Mouse (Mus musculus) myocyte (in vitro differentiated cells): ENCODE measurements around the gene Mrpl35. TPM values are rescaled to one million over a fixed set of nuclear protein-coding genes. Genes with fewer than 3 reads are reported as not detected.

Experiments used
- H3K27me3 ChIP-seq: one replicate; pipeline ENCODE4 v1.6.1; 2011; ENCODE audit not compliant: control insufficient read depth, insufficient read depth, insufficient read length
- H3K36me3 ChIP-seq: one replicate; pipeline ENCODE4 v1.6.1; 2011; ENCODE audit not compliant: control insufficient read depth, insufficient read depth
- H3K4me2 ChIP-seq: one replicate; pipeline ENCODE4 v1.6.1; 2011; ENCODE audit warnings: low read depth, control low read depth
- H3K4me3 ChIP-seq: one replicate; pipeline ENCODE4 v1.5.1; 2011; ENCODE audit warnings: mild to moderate bottlenecking, control low read depth, moderate library complexity
- H3K79me2 ChIP-seq: one replicate; pipeline ENCODE4 v1.6.1; 2011; ENCODE audit not compliant: control insufficient read depth, insufficient read depth
- H3ac ChIP-seq: one replicate; pipeline ENCODE4 v1.6.1; 2011; ENCODE audit not compliant: control insufficient read depth, insufficient read length
- CEBPB ChIP-seq: IDR thresholded peaks from 2 replicates; pipeline ENCODE4 v1.6.1; 2011; ENCODE audit warnings: mild to moderate bottlenecking, moderate library complexity; ENCODE audit not compliant: poor library complexity, insufficient read depth, severe bottlenecking
- E2F4 ChIP-seq: IDR thresholded peaks from one replicate; pipeline ENCODE4 v1.6.1; 2011; ENCODE audit warnings: mild to moderate bottlenecking, control low read depth, moderate library complexity; ENCODE audit not compliant: insufficient read depth
- MAX ChIP-seq: IDR thresholded peaks from one replicate; pipeline ENCODE4 v1.6.1; 2011; ENCODE audit warnings: low read depth, mild to moderate bottlenecking, control low read depth
- MYOD1 ChIP-seq, 3 experiments: IDR thresholded peaks; one replicate each; pipeline ENCODE4 v1.6.1; 2011; ENCODE audit warnings: control low read depth in 2 of 3, low read depth in 2 of 3, mild to moderate bottlenecking in 2 of 3, moderate library complexity in 1 of 3; ENCODE audit not compliant: insufficient read length in 2 of 3, control insufficient read depth in 1 of 3
- MYOG ChIP-seq, 3 experiments: IDR thresholded peaks; one replicate each; pipeline ENCODE4 v1.6.1; 2011; ENCODE audit warnings: control low read depth in 2 of 3, low read depth in 2 of 3, mild to moderate bottlenecking in 2 of 3; ENCODE audit not compliant: insufficient read length in 2 of 3, control insufficient read depth in 1 of 3, insufficient read depth in 1 of 3
- POLR2A ChIP-seq: IDR thresholded peaks from one replicate; pipeline ENCODE4 v1.6.1; 2011; ENCODE audit warnings: low read depth, mild to moderate bottlenecking, control low read depth, moderate library complexity; ENCODE audit not compliant: insufficient read length
- POLR2AphosphoS2 ChIP-seq: IDR thresholded peaks from one replicate; pipeline ENCODE4 v1.6.1; 2011; ENCODE audit warnings: low read depth, control low read depth; ENCODE audit not compliant: insufficient read length
- REST ChIP-seq: IDR thresholded peaks from one replicate; pipeline ENCODE4 v1.6.1; 2011; ENCODE audit warnings: mild to moderate bottlenecking, control low read depth, moderate library complexity; ENCODE audit not compliant: insufficient read depth, insufficient read length
- SRF ChIP-seq: IDR thresholded peaks from one replicate; pipeline ENCODE4 v1.6.1; 2011; ENCODE audit warnings: low read depth; ENCODE audit not compliant: control insufficient read depth, insufficient read length
- TCF12 ChIP-seq: IDR thresholded peaks from one replicate; pipeline ENCODE4 v1.6.1; 2011; ENCODE audit warnings: mild to moderate bottlenecking, control low read depth; ENCODE audit not compliant: poor library complexity, insufficient read depth, severe bottlenecking
- TCF3 ChIP-seq: IDR thresholded peaks from one replicate; pipeline ENCODE4 v1.6.1; 2011; ENCODE audit warnings: low read depth, control low read depth; ENCODE audit not compliant: insufficient read length
- USF1 ChIP-seq: IDR thresholded peaks from one replicate; pipeline ENCODE4 v1.6.1; 2011; ENCODE audit warnings: low read depth, mild to moderate bottlenecking, control low read depth, moderate library complexity
- polyA plus RNA-seq: library from polyadenylated mRNA; unstranded; fragments of >200 nt; fragmentation: generic; extraction: Trizol; gene quantifications from one replicate; pipeline ENCODE4 v1.2.1, GENCODE M21; 2012; ENCODE audit warnings: missing spikeins

Mrpl35 gene
- polyA plus RNA-seq, 1 experiment: 17.4 TPM

DNA sequence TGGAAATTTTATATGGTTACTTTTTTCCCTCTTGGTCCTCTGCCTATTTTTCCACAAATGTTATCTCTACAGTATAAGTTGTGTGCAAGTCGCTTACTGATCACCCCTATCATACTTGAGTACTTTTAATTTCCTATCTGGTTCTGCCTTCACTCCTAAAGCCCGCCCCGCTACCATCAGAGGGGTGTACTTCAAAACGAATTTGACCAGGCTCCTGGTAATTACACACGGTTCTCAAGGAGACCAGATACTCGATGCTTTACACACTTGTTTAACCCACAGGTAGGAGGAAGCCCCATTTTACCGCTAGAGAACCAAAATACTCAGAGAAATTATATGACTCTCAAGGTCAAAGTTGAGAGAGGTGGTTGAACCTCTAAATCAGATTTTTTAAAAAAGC lies 3.7 kb downstream of the Mrpl35 start:
- Histone ChIP-seq H3K36me3 (no peaks in the 10 kb centered on the region), H3K4me2 (peak overlapping the region; percentile 75), H3ac (peak overlapping the region; percentile 20), H3K27me3 (no peaks in the 10 kb centered on the region), H3K4me3 (peak overlapping the region; percentile 53), H3K79me2 (peaks cover 11% of the 10 kb centered on the region)
- no peak for TF ChIP-seq SRF

DNA sequence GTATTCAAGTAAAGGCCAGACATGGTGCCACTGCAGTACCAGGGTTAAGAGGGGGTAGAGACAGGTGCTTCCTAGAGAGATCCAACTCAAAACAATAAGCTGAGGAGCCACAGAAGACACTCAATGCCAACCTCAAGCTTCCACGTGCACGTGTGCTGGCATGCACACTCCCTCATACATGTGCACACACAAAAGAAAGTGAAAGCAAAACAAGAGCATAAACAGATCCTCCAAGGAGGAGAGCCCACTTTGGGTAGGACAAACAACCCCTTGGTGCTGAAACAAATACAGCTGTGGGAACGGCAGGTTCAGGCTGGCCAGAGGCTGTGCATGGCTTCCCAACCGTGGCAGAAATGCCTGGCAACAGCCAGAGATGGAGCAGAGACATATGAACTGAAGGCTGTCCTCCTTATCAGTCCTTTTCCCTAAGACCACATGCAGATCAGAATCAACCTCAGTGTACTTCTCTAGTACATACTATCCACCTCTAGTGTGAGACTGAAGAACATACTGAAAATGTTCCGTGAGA lies 6.9 kb downstream of the Mrpl35 start:
- Histone ChIP-seq H3K4me2 (no peak overlapping the region), H3K79me2 (peaks cover 11% of the 10 kb centered on the region), H3ac (no peak overlapping the region), H3K36me3 (peaks cover 8% of the 10 kb centered on the region), H3K4me3 (no peak overlapping the region), H3K27me3 (no peaks in the 10 kb centered on the region)
- TF ChIP-seq CEBPB (no peak), POLR2AphosphoS2 (no peak), REST (no peak), MYOG (IDR thresholded peaks at IDR 0.05; ENCODE audit: control insufficient read depth in 1 of 3, insufficient read depth in 1 of 3, insufficient read length in 2 of 3, low read depth in 2 of 3) (no peak)

DNA sequence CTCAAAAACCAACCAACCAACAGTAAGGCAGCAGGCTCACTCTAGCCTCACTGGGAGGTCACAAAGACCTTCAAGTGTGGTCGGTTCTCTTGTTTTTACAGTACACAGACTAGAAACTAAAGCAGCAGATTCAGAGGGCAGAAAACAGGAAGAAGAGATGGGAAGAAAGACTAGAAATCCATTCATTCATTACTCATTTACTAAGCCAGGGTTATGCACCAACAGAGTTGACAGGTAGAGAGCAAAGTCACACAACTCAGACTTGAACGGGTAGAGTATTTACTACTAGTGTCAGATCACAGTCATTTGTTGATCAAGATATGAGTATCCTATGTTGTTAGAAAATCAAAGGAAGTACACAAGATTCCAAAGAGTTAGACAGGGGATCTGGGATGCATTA lies 13.9 kb downstream of the Mrpl35 start:
- Histone ChIP-seq H3K36me3 (peaks cover 15% of the 10 kb centered on the region), H3K4me3 (no peak overlapping the region), H3ac (no peak overlapping the region), H3K79me2 (no peaks in the 10 kb centered on the region), H3K4me2 (no peak overlapping the region), H3K27me3 (no peaks in the 10 kb centered on the region)
- no peak for TF ChIP-seq TCF12
- TF ChIP-seq REST: no peak
- no peak for TF ChIP-seq POLR2A
- TF ChIP-seq USF1: no peak
- no peak for TF ChIP-seq POLR2AphosphoS2
- TF ChIP-seq CEBPB: no peak
- TF ChIP-seq SRF: no peak
- no peak for TF ChIP-seq MYOG (IDR thresholded peaks at IDR 0.05; ENCODE audit: control insufficient read depth in 1 of 3, insufficient read depth in 1 of 3, insufficient read length in 2 of 3, low read depth in 2 of 3)
- TF ChIP-seq E2F4: no peak
- TF ChIP-seq TCF3: no peak
- TF ChIP-seq MYOD1 (IDR thresholded peaks at IDR 0.05; ENCODE audit: control insufficient read depth in 1 of 3, insufficient read length in 2 of 3, low read depth in 2 of 3): no peak
- TF ChIP-seq MAX: no peak

DNA sequence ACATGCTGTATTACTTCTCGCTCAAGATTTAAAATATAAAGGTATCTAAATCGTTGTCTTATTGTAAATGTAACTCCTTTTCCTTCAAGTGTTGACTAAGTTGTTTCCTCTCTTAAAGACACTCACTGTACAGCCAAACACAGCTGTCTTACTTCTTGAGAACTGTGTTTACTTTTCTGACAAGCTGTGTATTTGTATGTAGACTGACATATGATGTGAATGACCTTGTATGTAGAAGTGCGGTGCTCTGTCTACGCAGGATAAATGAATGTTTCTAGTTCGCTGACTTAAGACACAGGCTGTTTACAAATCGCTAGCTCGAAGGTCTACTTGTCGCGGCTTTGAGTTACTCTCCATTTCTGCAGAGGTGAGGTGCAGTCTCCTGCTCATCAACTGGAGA lies 16.9 kb downstream of the Mrpl35 start:
- Histone ChIP-seq H3K79me2 (no peaks in the 10 kb centered on the region), H3K36me3 (peaks cover 7% of the 10 kb centered on the region), H3K27me3 (no peaks in the 10 kb centered on the region), H3K4me2 (no peak overlapping the region), H3K4me3 (no peak overlapping the region), H3ac (no peak overlapping the region)
- TF ChIP-seq POLR2AphosphoS2 (no peak), E2F4 (no peak), SRF (no peak), MYOD1 (IDR thresholded peaks at IDR 0.05; ENCODE audit: control insufficient read depth in 1 of 3, insufficient read length in 2 of 3, low read depth in 2 of 3) (no peak), MYOG (IDR thresholded peaks at IDR 0.05; ENCODE audit: control insufficient read depth in 1 of 3, insufficient read depth in 1 of 3, insufficient read length in 2 of 3, low read depth in 2 of 3) (no peak), POLR2A (no peak), USF1 (no peak), CEBPB (no peak), REST (no peak), MAX (no peak), TCF12 (no peak), TCF3 (no peak)

DNA sequence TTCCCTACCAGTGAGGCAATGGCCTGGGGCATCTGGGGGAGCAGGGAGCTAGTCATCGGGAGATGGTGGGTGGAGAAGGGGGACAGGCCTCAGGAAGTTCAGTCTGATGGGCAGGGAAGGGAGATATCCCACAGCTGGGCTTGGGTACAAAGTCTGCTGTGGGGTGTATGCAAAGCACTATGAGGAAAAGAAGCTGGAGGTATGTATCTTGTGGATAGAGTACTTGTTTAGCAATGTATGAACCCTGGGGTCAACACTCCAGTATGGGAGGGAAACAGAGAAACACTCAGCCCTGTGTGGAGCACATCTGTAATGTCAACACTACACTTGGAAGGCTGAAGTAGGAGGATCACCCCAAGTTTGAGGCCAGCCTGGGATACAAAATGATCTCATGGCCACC lies 20.1 kb downstream of the Mrpl35 start:
- TF ChIP-seq USF1 (no peak), TCF12 (no peak), POLR2A (no peak), POLR2AphosphoS2 (no peak), E2F4 (no peak), MYOG (IDR thresholded peaks at IDR 0.05; ENCODE audit: control insufficient read depth in 1 of 3, insufficient read depth in 1 of 3, insufficient read length in 2 of 3, low read depth in 2 of 3) (no peak), MYOD1 (IDR thresholded peaks at IDR 0.05; ENCODE audit: control insufficient read depth in 1 of 3, insufficient read length in 2 of 3, low read depth in 2 of 3) (no peak), TCF3 (no peak), REST (no peak), MAX (no peak), CEBPB (no peak)
- Histone ChIP-seq H3ac (no peak overlapping the region), H3K4me2 (no peak overlapping the region), H3K79me2 (no peaks in the 10 kb centered on the region), H3K27me3 (no peaks in the 10 kb centered on the region), H3K36me3 (peaks cover 7% of the 10 kb centered on the region), H3K4me3 (no peak overlapping the region)
